Mouse (Mus musculus): ENCODE measurements at regions not wholly inside any gene's neighbourhood (a gene's known extent, or its start where the extent isn't known, plus 50 kb on each side); places are given as distances from the start of the nearest gene placed in this dataset.

DNA sequence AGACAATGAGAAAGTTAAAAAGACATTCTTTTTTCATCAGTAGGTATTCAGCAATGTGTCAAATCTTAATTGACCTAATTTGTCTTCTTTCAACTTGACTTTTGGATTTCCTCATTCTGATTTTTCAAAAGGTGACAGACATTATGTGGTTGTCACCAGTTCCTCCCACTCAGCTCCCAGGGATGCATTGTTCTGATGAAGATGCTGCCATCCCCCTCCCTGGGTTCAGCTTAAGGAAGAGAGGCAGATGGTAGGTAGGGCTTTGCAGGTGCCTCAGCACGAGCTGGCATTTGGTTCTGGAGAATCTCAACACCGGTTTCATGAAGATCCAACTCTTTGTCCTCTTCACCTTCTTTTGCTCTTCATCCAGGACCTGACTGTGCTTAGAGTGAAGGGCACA lies 122.0 kb upstream of the Sdr16c6 start:
- TF ChIP-seq CTCF (IDR thresholded peaks at IDR 0.05; ENCODE audit: borderline replicate concordance, insufficient read depth, low read length) (no peak), POLR2A (IDR thresholded peaks at IDR 0.05; ENCODE audit: low read depth, low read length) (no peak)

All from embryonic fibroblast, embryonic 13.5 days (primary cell).